Mouse (Mus musculus) Patski (cell line): Measurements from ENCODE around the gene Sapcd2. TPM values are rescaled to one million over a fixed set of nuclear protein-coding genes. Genes with fewer than 3 reads are reported as not detected.

Experiments used
- ATAC-seq: fragments of 100-300 bp; one replicate; pipeline ENCODE4 v1.8.0; 2021
- CTCF ChIA-PET: fragments of 350-600 bp; sonication (Branson Sonifier 250); formaldehyde crosslinking; loops from one replicate; lab custom pipeline; 2022; ENCODE audit warnings: inconsistent platforms; lab: Charles Lee
- POLR2A ChIA-PET: fragments of 350-600 bp; sonication (Branson Sonifier 250); formaldehyde crosslinking; loops from one replicate; lab custom pipeline; 2022; ENCODE audit warnings: antibody characterized with exemption, inconsistent platforms; lab: Charles Lee
- DNase-seq: peaks from one replicate; pipeline ENCODE4 v3.0.0-alpha.2; 2011; ENCODE audit warnings: low read depth, low spot score
- H3K27me3 ChIP-seq: fragments of 371-371 bp; one replicate; pipeline ENCODE4 v1.5.1; 2021
- CTCF ChIP-seq: fragments of 100-300 bp; IDR thresholded peaks from one replicate; pipeline ENCODE4 v1.5.1; 2021
- in situ Hi-C: fragments of 300-500 bp; cut with MboI; formaldehyde crosslinking; loops from 3 replicates; pipeline ENCODE4 v1.11.1; 2018; ENCODE audit warnings: low pct_unique_long_range_greater_than_20kb, mixed read lengths
- polyA plus RNA-seq: library from polyadenylated mRNA; unstranded; gene quantifications from one replicate; pipeline ENCODE4 v1.2.3, GENCODE M21; 2021

Sapcd2 gene
- polyA plus RNA-seq, 1 experiment from 2014 or later: 11.4 TPM

GRCm38 (mm10) chr2:25421896-25422295 is 49.8 kb downstream of the Sapcd2 start:
- TF ChIP-seq CTCF: no peak
- POLR2A ChIA-PET: no interaction called here
- no peak for DNase-seq
- H3K27me3 ChIP-seq: no peaks in the 10 kb centered on the region
- CTCF ChIA-PET: interaction anchor here (0.7 to 3.7 kb wide), 13 partner anchors 9 to 78 kb away, joined by 3 to 36 read pairs (median 4); partner anchors contain the start of genes Clic3 and Lcn12
- in situ Hi-C loops: no loop called here
- no peak for ATAC-seq

GRCm38 (mm10) chr2:25422587-25423410 is 50.7 kb downstream of the Sapcd2 start, which contains the start of gene Fut7:
Gene Fut7, plus strand, starts transcription at chr2:25423267.
- POLR2A ChIA-PET: interaction anchor here (1.0 kb wide), 1 partner anchor 9 kb away, joined by 3 read pairs; no protein-coding TSS in a partner anchor
- ATAC-seq (no peak), DNase-seq (no peak)
- CTCF ChIA-PET: interaction anchor here (0.6 to 3.7 kb wide), 13 partner anchors 8 to 75 kb away, joined by 3 to 36 read pairs (median 3); partner anchors contain the start of gene Clic3
- no peaks in the 10 kb centered on the region for H3K27me3 ChIP-seq
- in situ Hi-C loops: no loop called here
- no peak for TF ChIP-seq CTCF

GRCm38 (mm10) chr2:25423626-25424025 is 51.5 kb downstream of the Sapcd2 start:
- POLR2A ChIA-PET: interaction anchor here (0.5 to 1.0 kb wide), 2 partner anchors 10 to 78 kb away, joined by 3 read pairs; no protein-coding TSS in a partner anchor
- DNase-seq (no peak), ATAC-seq (no peak)
- in situ Hi-C loops: no loop called here
- no peak for TF ChIP-seq CTCF
- CTCF ChIA-PET: interaction anchor here (0.9 to 3.7 kb wide), 4 partner anchors 46 to 74 kb away, joined by 3 to 36 read pairs (median 8); no protein-coding TSS in a partner anchor
- H3K27me3 ChIP-seq: no peaks in the 10 kb centered on the region

- in situ Hi-C loops: no loop called here
- ChIA-PET POLR2A (no interaction called here), CTCF (interaction anchor here (1.7 kb wide), 1 partner anchor 58 kb away, joined by 6 read pairs; no protein-coding TSS in a partner anchor)
- DNase-seq: no peak
- no peak for TF ChIP-seq CTCF
- ATAC-seq: no peak
- H3K27me3 ChIP-seq: no peaks in the 10 kb centered on the region
These were observed 53.4 kb downstream of the Sapcd2 start for GRCm38 (mm10) chr2:25425481-25425880.

- in situ Hi-C loops: no loop called here
- CTCF ChIA-PET: interaction anchor here (0.7 to 1.7 kb wide), 13 partner anchors 9 to 70 kb away, joined by 3 to 6 read pairs (median 4); no protein-coding TSS in a partner anchor
- TF ChIP-seq CTCF: no peak
- ATAC-seq (no peak), DNase-seq (no peak)
- POLR2A ChIA-PET: no interaction called here
- H3K27me3 ChIP-seq: no peaks in the 10 kb centered on the region
These were observed 54.6 kb downstream of the Sapcd2 start for GRCm38 (mm10) chr2:25426721-25427191.

GRCm38 (mm10) chr2:25427256-25427655 is 55.1 kb downstream of the Sapcd2 start:
- DNase-seq (no peak), ATAC-seq (no peak)
- CTCF ChIA-PET: interaction anchor here (0.8 to 1.5 kb wide), 11 partner anchors 9 to 69 kb away, joined by 3 to 6 read pairs (median 3); no protein-coding TSS in a partner anchor
- TF ChIP-seq CTCF: no peak
- POLR2A ChIA-PET: no interaction called here
- H3K27me3 ChIP-seq: no peaks in the 10 kb centered on the region
- in situ Hi-C loops: no loop called here

Other genes starting within 250 kb of the Sapcd2 start
- gene Nrarp, start 191.6 kb upstream of the Sapcd2 start, polyA plus RNA-seq: 0.12 TPM
- 7.0 TPM for gene Tor4a, start 175.4 kb upstream of the Sapcd2 start, polyA plus RNA-seq
- gene Nelfb, start 160.8 kb upstream of the Sapcd2 start, polyA plus RNA-seq: 75.7 TPM
- gene Stpg3, start 157.7 kb upstream of the Sapcd2 start, polyA plus RNA-seq: 0.06 TPM
- 0.32 TPM for gene Fam166a, start 153.6 kb upstream of the Sapcd2 start, polyA plus RNA-seq
- gene Tubb4b, start 147.6 kb upstream of the Sapcd2 start, polyA plus RNA-seq: 298 TPM
- gene Slc34a3, start 138.0 kb upstream of the Sapcd2 start, polyA plus RNA-seq: not detected
- gene Rnf224, start 135.5 kb upstream of the Sapcd2 start, polyA plus RNA-seq: not detected
- 0.09 TPM for gene Rnf208, start 130.1 kb upstream of the Sapcd2 start, polyA plus RNA-seq
- gene Cysrt1, start 129.9 kb upstream of the Sapcd2 start, polyA plus RNA-seq: not detected
- gene AL732309.1, start 125.5 kb upstream of the Sapcd2 start, polyA plus RNA-seq: 5.0 TPM
- 26.3 TPM for gene Tmem203, start 116.9 kb upstream of the Sapcd2 start, polyA plus RNA-seq
- gene Tprn, start 109.7 kb upstream of the Sapcd2 start, polyA plus RNA-seq: 110 TPM
- 75.4 TPM for gene Ssna1, start 99.9 kb upstream of the Sapcd2 start, polyA plus RNA-seq
- gene Anapc2, start 99.8 kb upstream of the Sapcd2 start, polyA plus RNA-seq: 99.7 TPM
- gene Tmem210, start 84.2 kb upstream of the Sapcd2 start, polyA plus RNA-seq: not detected
- not detected for gene Lrrc26, start 82.4 kb upstream of the Sapcd2 start, polyA plus RNA-seq
- gene Grin1, start 53.1 kb upstream of the Sapcd2 start, polyA plus RNA-seq: 0.08 TPM
- gene Man1b1, start 40.0 kb upstream of the Sapcd2 start, polyA plus RNA-seq: 75.5 TPM
- gene Dpp7, start 16.0 kb upstream of the Sapcd2 start, polyA plus RNA-seq: 58.3 TPM
- gene Uap1l1, start 6.6 kb upstream of the Sapcd2 start, polyA plus RNA-seq: 108 TPM
- 0.10 TPM for gene Entpd2, start 23.6 kb downstream of the Sapcd2 start, polyA plus RNA-seq
- gene Npdc1, start 27.0 kb downstream of the Sapcd2 start, polyA plus RNA-seq: 249 TPM
- 0.09 TPM for gene Fut7, start 50.9 kb downstream of the Sapcd2 start, polyA plus RNA-seq
- gene Abca2, start 56.4 kb downstream of the Sapcd2 start, polyA plus RNA-seq: 98.6 TPM
- gene Clic3, start 84.5 kb downstream of the Sapcd2 start, polyA plus RNA-seq: 1.0 TPM
- 23.3 TPM for gene Paxx, start 88.8 kb downstream of the Sapcd2 start, polyA plus RNA-seq
- 33.6 TPM for gene Ptgds, start 97.7 kb downstream of the Sapcd2 start, polyA plus RNA-seq
- gene Lcn12, start 121.6 kb downstream of the Sapcd2 start, polyA plus RNA-seq: not detected
- 85.5 TPM for gene Fbxw5, start 128.4 kb downstream of the Sapcd2 start, polyA plus RNA-seq
- gene C8g, start 129.4 kb downstream of the Sapcd2 start, polyA plus RNA-seq: 5.2 TPM
- 30.4 TPM for gene Traf2, start 174.6 kb downstream of the Sapcd2 start, polyA plus RNA-seq
- gene Edf1, start 185.5 kb downstream of the Sapcd2 start, polyA plus RNA-seq: 285 TPM
- gene Mamdc4, start 202.5 kb downstream of the Sapcd2 start, polyA plus RNA-seq: 15.4 TPM
- 139 TPM for gene Phpt1, start 202.9 kb downstream of the Sapcd2 start, polyA plus RNA-seq
- gene Ajm1, start 209.4 kb downstream of the Sapcd2 start, polyA plus RNA-seq: 4.0 TPM
- gene Rabl6, start 236.2 kb downstream of the Sapcd2 start, polyA plus RNA-seq: 90.3 TPM
- gene Ccdc183, start 245.4 kb downstream of the Sapcd2 start, polyA plus RNA-seq: 0.36 TPM
- gene Tmem141, start 249.7 kb downstream of the Sapcd2 start, polyA plus RNA-seq: 17.5 TPM